In the genomic region with DNA sequence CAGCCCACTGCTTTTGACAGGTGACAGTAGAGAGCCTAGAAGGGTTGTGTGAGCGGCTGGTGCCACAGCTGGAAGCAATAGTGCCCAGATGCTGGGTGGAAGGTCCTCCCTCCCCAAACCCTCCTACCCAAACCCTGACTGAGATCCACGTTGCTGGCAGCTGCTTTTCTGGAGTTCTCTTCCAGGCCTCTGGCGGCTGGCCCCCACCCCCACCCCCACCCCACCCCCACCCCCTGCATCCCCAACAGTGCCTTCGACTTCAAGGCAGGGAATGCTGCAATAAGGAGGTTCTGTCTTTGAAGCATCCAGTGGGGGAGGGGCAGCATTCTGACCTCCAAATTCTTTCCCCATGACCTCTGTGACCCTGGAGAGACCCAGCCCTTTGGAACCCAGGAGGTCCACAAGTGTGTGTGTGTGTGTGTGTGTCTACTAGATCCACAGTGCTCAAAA, we compare ENCODE assay signal across 15 mouse cellular contexts. TPM values are rescaled to one million over a fixed set of nuclear protein-coding genes. Genes with fewer than 3 reads are reported as not detected.
DNase-seq lines count a peak whose midpoint lies in the region; ATAC-seq lines count a peak whose summit lies in the region.
"Had no signal": no experiment of that assay in that cellular context is flagged by ENCODE, and none has a peak within 500 bp of the region (broad histone marks: within the 10 kb centered on the region; RNA-seq: fewer than 3 reads in every experiment).

No protein-coding gene starts in this region.

- H3K4me3 ChIP-seq in forebrain, embryonic 12.5 days (replicated peaks), result no peak overlapping the region
- H3K4me3 ChIP-seq in forebrain, embryonic 11.5 days (ENCODE audit: low read depth, low read length), result no peak overlapping the region
- H3K4me3 ChIP-seq in embryonic facial prominence, embryonic 15.5 days (replicated peaks), result no peak overlapping the region
- no peak overlapping the region for H3K4me3 ChIP-seq in neural tube, embryonic 11.5 days (ENCODE audit: low read depth, low read length)

- H3K36me3 ChIP-seq in forebrain, embryonic 12.5 days (replicated peaks), result no peaks in the 10 kb centered on the region
- H3K36me3 ChIP-seq in forebrain, embryonic 11.5 days (ENCODE audit: control insufficient read depth, insufficient read depth, low read length), result no peaks in the 10 kb centered on the region
- no peaks in the 10 kb centered on the region for H3K36me3 ChIP-seq in embryonic facial prominence, embryonic 15.5 days
- H3K36me3 ChIP-seq in neural tube, embryonic 11.5 days (ENCODE audit: control insufficient read depth, insufficient read depth, low read length), result no peaks in the 10 kb centered on the region

- H3K4me1 ChIP-seq in forebrain, embryonic 12.5 days, result peaks cover 27% of the 10 kb centered on the region
- H3K4me1 ChIP-seq in forebrain, embryonic 11.5 days (replicated peaks; ENCODE audit: control insufficient read depth, insufficient read depth, low read length), result peaks cover 10% of the 10 kb centered on the region; the same call in 1 of the 2 replicates
- peaks cover 78% of the 10 kb centered on the region for H3K4me1 ChIP-seq in embryonic facial prominence, embryonic 15.5 days
- peaks cover 19% of the 10 kb centered on the region for H3K4me1 ChIP-seq in neural tube, embryonic 11.5 days (ENCODE audit: control insufficient read depth, insufficient read depth, low read length)

- no peaks in the 10 kb centered on the region for H3K9me3 ChIP-seq in forebrain, embryonic 12.5 days
- no peaks in the 10 kb centered on the region for H3K9me3 ChIP-seq in forebrain, embryonic 11.5 days (ENCODE audit: control insufficient read depth, low read length)
- no peaks in the 10 kb centered on the region for H3K9me3 ChIP-seq in embryonic facial prominence, embryonic 15.5 days (replicated peaks)
- H3K9me3 ChIP-seq in neural tube, embryonic 11.5 days (ENCODE audit: control insufficient read depth, low read length), result no peaks in the 10 kb centered on the region

- ATAC-seq in forebrain, embryonic 12.5 days (ENCODE audit: low FRiP score), result no peak
- no peak for ATAC-seq in forebrain, embryonic 11.5 days (replicated peaks; ENCODE audit: low FRiP score)
- peak; percentile 40; the same call in 1 of the 2 replicates for ATAC-seq in embryonic facial prominence, embryonic 15.5 days (ENCODE audit: insufficient number of reproducible peaks, low FRiP score, low TSS enrichment, low read depth)
- ATAC-seq in neural tube, embryonic 11.5 days (ENCODE audit: insufficient read depth, low FRiP score, low TSS enrichment), result no peak
- ATAC-seq: midbrain, embryonic 16.5 days had no signal

- H3K9ac ChIP-seq in forebrain, embryonic 12.5 days, result no peak overlapping the region
- no peak overlapping the region; the same call in 1 of the 2 replicates for H3K9ac ChIP-seq in forebrain, embryonic 11.5 days (ENCODE audit: low read length)
- no peak overlapping the region for H3K9ac ChIP-seq in embryonic facial prominence, embryonic 15.5 days
- H3K9ac ChIP-seq in neural tube, embryonic 11.5 days (ENCODE audit: low read length), result no peak overlapping the region; the same call in none of the 2 replicates
- H3K9ac ChIP-seq: liver, embryonic 14.5 days had no signal

- DNase-seq in forebrain, embryonic 11.5 days (ENCODE audit: low spot score), result no peak
- peak; percentile 83 for DNase-seq in R1 (ENCODE audit: low read depth, low spot score)
- DNase-seq in neural tube, embryonic 11.5 days (ENCODE audit: low spot score), result no peak
- DNase-seq in cerebellum, adult 11 months, result no peak
- DNase-seq in adrenal gland, postnatal 25 days, result no peak
- DNase-seq in ovary, postnatal 10 days (ENCODE audit: low spot score), result no peak
- DNase-seq: cerebellum, adult 9-10 months; heart, adult 11 months; heart, postnatal 10 days; kidney, adult 11 months; lung, postnatal 36 days had no signal

- H3K27me3 ChIP-seq in forebrain, embryonic 12.5 days, result no peaks in the 10 kb centered on the region
- no peaks in the 10 kb centered on the region for H3K27me3 ChIP-seq in forebrain, embryonic 11.5 days (ENCODE audit: control insufficient read depth, insufficient read depth, low read length)
- no peaks in the 10 kb centered on the region for H3K27me3 ChIP-seq in embryonic facial prominence, embryonic 15.5 days
- H3K27me3 ChIP-seq in neural tube, embryonic 11.5 days (ENCODE audit: control insufficient read depth, insufficient read depth, low read length), result no peaks in the 10 kb centered on the region

- WGBS in forebrain, embryonic 12.5 days, result 14% methylated on average over 4 of the region's 4 CpGs
- 0% methylated on average over 4 of the region's 4 CpGs for WGBS in forebrain, embryonic 11.5 days
- WGBS in embryonic facial prominence, embryonic 15.5 days, result 18% methylated on average over 4 of the region's 4 CpGs
- 4% methylated on average over 4 of the region's 4 CpGs for WGBS in neural tube, embryonic 11.5 days

- peak overlapping the region; percentile 38; the same call in 1 of the 2 replicates for H3K27ac ChIP-seq in forebrain, embryonic 12.5 days
- no peak overlapping the region for H3K27ac ChIP-seq in forebrain, embryonic 11.5 days (ENCODE audit: low read depth, low read length)
- peak overlapping the region; percentile 60; the same call in 1 of the 2 replicates for H3K27ac ChIP-seq in embryonic facial prominence, embryonic 15.5 days (replicated peaks)
- 0 out of 2 replicates have a peak overlapping the region, but pooled peaks have one; percentile 56 for H3K27ac ChIP-seq in neural tube, embryonic 11.5 days (ENCODE audit: low read depth, low read length)
- H3K27ac ChIP-seq: liver, embryonic 14.5 days had no signal

- H3K4me2 ChIP-seq in forebrain, embryonic 12.5 days, result no peak overlapping the region
- H3K4me2 ChIP-seq in forebrain, embryonic 11.5 days (ENCODE audit: low read depth, low read length, severe bottlenecking), result no peak overlapping the region
- no peak overlapping the region for H3K4me2 ChIP-seq in embryonic facial prominence, embryonic 15.5 days (replicated peaks)
- H3K4me2 ChIP-seq in neural tube, embryonic 11.5 days (ENCODE audit: low read depth), result no peak overlapping the region

RNA-seq across cellular contexts. Expression of gene Ece1, which starts 15.4 kb away (rescaled TPM):
- polyA plus RNA-seq in forebrain, embryonic 12.5 days (2016; fragmentation: Nextera tagmentation; extraction: Ambion mirVana), result 18.3 and 23.4 TPM in 2 replicates
- polyA plus RNA-seq in forebrain, embryonic 11.5 days (2014; fragmentation: Nextera tagmentation; extraction: Ambion mirVana), result 35.0 and 35.2 TPM in 2 replicates
- 65.5 and 74.6 TPM in 2 replicates for polyA plus RNA-seq in embryonic facial prominence, embryonic 15.5 days (2015; fragmentation: Nextera tagmentation; extraction: Ambion mirVana)
- 39.5 and 39.8 TPM in 2 replicates for polyA plus RNA-seq in neural tube, embryonic 11.5 days (2014; fragmentation: Nextera tagmentation; extraction: Ambion mirVana)
- 264 and 285 TPM in 2 replicates for total RNA-seq in adrenal gland, postnatal 25 days (2021)
